Mouse (Mus musculus): ENCODE data around the gene Ifnar2. TPM values are rescaled to one million over a fixed set of nuclear protein-coding genes. Genes with fewer than 3 reads are reported as not detected.

Ifnar2 gene
- polyA plus RNA-seq, 1 experiment from 2014 or later: 35.4 TPM

DNA sequence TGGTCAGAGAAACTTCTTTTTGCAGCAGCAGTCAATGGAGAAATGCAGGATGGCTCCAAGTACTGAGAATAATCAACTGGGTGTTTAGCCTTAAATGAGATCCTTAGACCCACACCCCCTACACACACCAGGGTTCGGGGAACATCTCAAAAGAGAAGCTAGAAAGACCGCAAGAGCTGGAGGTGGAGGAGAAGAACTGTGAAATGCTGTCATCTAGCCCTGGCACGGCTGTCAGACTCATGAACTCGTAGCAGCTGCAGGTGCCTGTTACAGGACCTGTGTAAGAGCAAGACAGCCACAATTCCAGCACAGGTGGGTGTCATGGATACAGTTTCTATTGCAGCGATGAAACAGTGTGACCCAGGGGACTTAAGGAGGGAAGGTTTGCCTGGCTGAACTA is 18.9 kb upstream of the Ifnar2 start:
- ATAC-seq: no peak
- Histone ChIP-seq H3K9ac (ENCODE audit: low read depth, low read length) (no peak overlapping the region), H3K4me2 (ENCODE audit: low read length) (no peak overlapping the region), H3K4me3 (ENCODE audit: low read depth, low read length) (no peak overlapping the region), H3K27ac (ENCODE audit: low read length) (no peak overlapping the region), H3K36me3 (ENCODE audit: control insufficient read depth, insufficient read depth, low read length) (no peaks in the 10 kb centered on the region), H3K9me3 (replicated peaks; ENCODE audit: control insufficient read depth, low read length, poor library complexity, severe bottlenecking) (no peaks in the 10 kb centered on the region), H3K4me1 (ENCODE audit: control insufficient read depth, insufficient read depth, low read length) (no peaks in the 10 kb centered on the region; the same call in 1 of the 2 replicates), H3K27me3 (ENCODE audit: control insufficient read depth, insufficient read depth, low read depth, low read length) (peaks cover 25% of the 10 kb centered on the region)
- WGBS: 83% methylated on average over 5 of the region's 5 CpGs

DNA sequence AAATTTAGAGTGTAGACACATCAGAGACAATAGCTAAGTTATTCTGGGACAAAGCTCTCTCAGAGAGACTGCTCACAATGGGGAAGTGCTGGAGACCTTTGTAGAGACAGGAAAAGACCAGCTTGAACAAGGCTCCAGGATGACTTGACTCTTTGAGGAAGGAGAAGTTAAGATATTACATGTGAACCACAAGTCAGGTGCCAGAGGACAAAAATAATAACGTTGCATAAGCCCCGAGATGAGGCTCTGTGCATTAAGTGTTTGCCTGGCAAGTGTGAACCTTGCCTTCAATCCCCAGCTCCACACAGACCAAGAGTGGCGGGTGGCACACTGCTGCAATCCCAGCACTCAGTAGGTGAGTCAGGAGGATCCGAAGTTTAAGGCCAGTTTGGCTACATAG is 18.0 kb upstream of the Ifnar2 start:
- no peaks in the 10 kb centered on the region for H3K36me3 ChIP-seq (ENCODE audit: control insufficient read depth, insufficient read depth, low read length)
- H3K4me3 ChIP-seq (ENCODE audit: low read depth, low read length): no peak overlapping the region
- no peak for ATAC-seq
- H3K4me1 ChIP-seq (ENCODE audit: control insufficient read depth, insufficient read depth, low read length): no peaks in the 10 kb centered on the region
- no peaks in the 10 kb centered on the region for H3K9me3 ChIP-seq (replicated peaks; ENCODE audit: control insufficient read depth, low read length, poor library complexity, severe bottlenecking)
- H3K27me3 ChIP-seq (ENCODE audit: control insufficient read depth, insufficient read depth, low read depth, low read length): peaks cover 25% of the 10 kb centered on the region
- WGBS: 81% methylated on average over 4 of the region's 4 CpGs
- no peak overlapping the region for H3K9ac ChIP-seq (ENCODE audit: low read depth, low read length)
- H3K4me2 ChIP-seq (ENCODE audit: low read length): no peak overlapping the region
- no peak overlapping the region for H3K27ac ChIP-seq (ENCODE audit: low read length)

DNA sequence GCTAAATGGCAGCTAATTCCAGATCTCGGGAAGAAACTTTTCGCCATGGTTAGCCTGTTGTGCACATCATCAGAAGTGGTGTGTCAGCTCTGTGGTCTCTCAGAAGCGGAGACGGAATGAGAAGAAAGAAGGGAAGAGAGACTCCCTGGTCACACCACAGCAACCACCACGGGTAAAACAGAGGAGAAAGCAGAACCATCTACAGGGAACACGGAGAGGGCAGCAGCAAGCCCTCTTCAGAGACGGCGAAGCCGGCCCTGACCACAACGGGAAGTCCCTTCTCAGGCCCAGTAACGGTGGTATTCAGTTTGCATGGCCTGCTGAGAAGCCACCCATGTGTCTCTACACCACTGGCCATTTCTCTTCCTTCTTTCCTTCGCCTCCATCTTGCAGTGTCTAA is 17.4 kb upstream of the Ifnar2 start:
- no peak overlapping the region for H3K27ac ChIP-seq (ENCODE audit: low read length)
- WGBS: 78% methylated on average over 12 of the region's 12 CpGs
- H3K9me3 ChIP-seq (replicated peaks; ENCODE audit: control insufficient read depth, low read length, poor library complexity, severe bottlenecking): no peaks in the 10 kb centered on the region
- no peak for ATAC-seq
- no peak overlapping the region for H3K9ac ChIP-seq (ENCODE audit: low read depth, low read length)
- H3K27me3 ChIP-seq (ENCODE audit: control insufficient read depth, insufficient read depth, low read depth, low read length): peaks cover 25% of the 10 kb centered on the region
- no peak overlapping the region for H3K4me2 ChIP-seq (ENCODE audit: low read length)
- no peaks in the 10 kb centered on the region for H3K4me1 ChIP-seq (ENCODE audit: control insufficient read depth, insufficient read depth, low read length)
- H3K4me3 ChIP-seq (ENCODE audit: low read depth, low read length): no peak overlapping the region
- H3K36me3 ChIP-seq (ENCODE audit: control insufficient read depth, insufficient read depth, low read length): no peaks in the 10 kb centered on the region

DNA sequence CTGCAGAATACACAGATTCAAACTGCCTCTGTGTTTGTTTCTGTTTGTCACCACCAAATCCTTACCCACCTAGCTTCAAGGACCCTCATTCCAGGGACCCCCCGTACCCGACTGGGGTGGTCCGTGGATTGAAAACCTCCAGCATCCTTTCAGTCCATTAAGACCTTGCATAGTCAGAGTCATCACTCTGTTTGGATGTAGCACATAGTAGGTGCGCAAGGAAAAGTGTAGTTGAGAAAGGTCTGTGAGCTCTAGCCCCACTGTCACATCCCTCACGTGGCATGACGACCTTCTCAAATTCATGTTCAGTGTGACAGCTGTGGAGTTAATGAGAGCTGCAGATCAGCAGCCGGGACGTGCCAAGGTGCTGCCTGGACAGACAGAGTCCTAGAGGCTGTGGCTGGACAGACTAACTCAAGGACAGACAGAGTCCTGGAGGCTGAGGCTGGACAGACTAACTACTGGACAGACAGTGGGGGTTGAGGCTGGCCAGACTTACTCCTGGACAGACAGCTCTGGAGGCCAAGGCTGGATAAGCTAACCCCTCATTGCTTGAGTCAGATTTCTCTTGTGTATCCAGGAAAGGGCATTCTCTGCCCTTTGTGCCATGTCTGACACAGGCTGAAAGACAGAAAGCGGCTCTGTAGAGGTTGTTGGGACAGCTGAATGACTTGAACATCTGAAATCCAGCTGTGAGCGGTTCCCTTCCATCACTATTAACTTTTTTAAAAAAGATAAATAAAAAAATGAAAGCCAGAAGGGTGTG is 15.6 kb upstream of the Ifnar2 start:
- no peak overlapping the region for H3K9ac ChIP-seq (ENCODE audit: low read depth, low read length)
- 76% methylated on average over 10 of the region's 10 CpGs for WGBS
- H3K27ac ChIP-seq (ENCODE audit: low read length): no peak overlapping the region

DNA sequence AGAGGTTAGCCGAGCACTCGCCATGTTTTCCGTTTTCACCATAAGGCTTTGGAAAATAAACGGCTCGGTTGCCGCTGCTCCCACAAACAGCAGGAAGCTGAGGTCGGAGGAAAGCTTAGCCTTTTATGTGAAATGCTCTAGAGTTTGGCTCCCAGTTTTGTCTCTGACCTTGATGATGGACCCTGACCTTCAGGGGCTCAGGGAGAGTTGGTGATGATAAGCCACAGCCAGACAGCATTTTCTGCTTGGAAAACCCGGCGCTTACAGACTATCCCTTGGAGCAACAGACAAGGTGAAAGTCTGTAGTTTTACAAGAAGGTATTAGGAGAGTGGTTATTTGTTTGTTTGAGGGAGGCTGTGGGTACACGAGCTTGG is 15.1 kb upstream of the Ifnar2 start:
- Histone ChIP-seq H3K27ac (ENCODE audit: low read length) (no peak overlapping the region), H3K4me2 (ENCODE audit: low read length) (no peak overlapping the region), H3K4me3 (ENCODE audit: low read depth, low read length) (no peak overlapping the region), H3K4me1 (ENCODE audit: control insufficient read depth, insufficient read depth, low read length) (no peaks in the 10 kb centered on the region; the same call in 1 of the 2 replicates), H3K9ac (ENCODE audit: low read depth, low read length) (no peak overlapping the region), H3K9me3 (replicated peaks; ENCODE audit: control insufficient read depth, low read length, poor library complexity, severe bottlenecking) (no peaks in the 10 kb centered on the region), H3K36me3 (ENCODE audit: control insufficient read depth, insufficient read depth, low read length) (no peaks in the 10 kb centered on the region), H3K27me3 (ENCODE audit: control insufficient read depth, insufficient read depth, low read depth, low read length) (peaks cover 17% of the 10 kb centered on the region)
- no peak for ATAC-seq
- 60% methylated on average over 10 of the region's 10 CpGs for WGBS

More for the DNA sequence above, 15.6 kb upstream of the Ifnar2 start:
- no peak overlapping the region for H3K4me3 ChIP-seq (ENCODE audit: low read depth, low read length)
- H3K4me2 ChIP-seq (ENCODE audit: low read length): no peak overlapping the region
- H3K9me3 ChIP-seq (replicated peaks; ENCODE audit: control insufficient read depth, low read length, poor library complexity, severe bottlenecking): no peaks in the 10 kb centered on the region
- no peak for ATAC-seq
- H3K4me1 ChIP-seq (ENCODE audit: control insufficient read depth, insufficient read depth, low read length): no peaks in the 10 kb centered on the region; the same call in 1 of the 2 replicates
- no peaks in the 10 kb centered on the region for H3K36me3 ChIP-seq (ENCODE audit: control insufficient read depth, insufficient read depth, low read length)
- peaks cover 17% of the 10 kb centered on the region for H3K27me3 ChIP-seq (ENCODE audit: control insufficient read depth, insufficient read depth, low read depth, low read length)

DNA sequence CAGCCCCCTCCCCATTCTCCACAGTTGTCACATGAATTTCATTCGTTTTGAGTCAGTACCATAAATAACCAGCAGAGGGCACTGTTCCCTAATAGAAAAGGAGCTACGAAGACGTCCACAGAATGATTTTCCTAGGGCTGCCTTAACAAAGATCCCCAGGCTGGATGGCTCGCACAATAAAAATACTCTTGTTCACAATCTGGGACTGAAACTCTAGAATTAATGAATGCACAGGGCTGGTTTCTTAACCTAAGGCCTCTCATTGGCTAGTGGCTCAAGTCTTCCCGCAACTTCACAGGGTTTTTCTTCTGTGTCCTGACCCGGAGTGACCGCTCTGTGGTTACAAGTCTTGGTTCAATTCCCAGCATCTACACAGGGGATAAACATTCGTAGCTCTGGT is 14.0 kb upstream of the Ifnar2 start:
- H3K4me2 ChIP-seq (ENCODE audit: low read length): no peak overlapping the region
- H3K27ac ChIP-seq (ENCODE audit: low read length): peak overlapping the region; percentile 10; the same call in 1 of the 2 replicates
- WGBS: 36% methylated on average over 8 of the region's 8 CpGs
- no peak overlapping the region for H3K9ac ChIP-seq (ENCODE audit: low read depth, low read length)
- no peaks in the 10 kb centered on the region for H3K9me3 ChIP-seq (replicated peaks; ENCODE audit: control insufficient read depth, low read length, poor library complexity, severe bottlenecking)
- H3K36me3 ChIP-seq (ENCODE audit: control insufficient read depth, insufficient read depth, low read length): no peaks in the 10 kb centered on the region
- no peaks in the 10 kb centered on the region; the same call in 1 of the 2 replicates for H3K4me1 ChIP-seq (ENCODE audit: control insufficient read depth, insufficient read depth, low read length)
- H3K4me3 ChIP-seq (ENCODE audit: low read depth, low read length): no peak overlapping the region
- H3K27me3 ChIP-seq (ENCODE audit: control insufficient read depth, insufficient read depth, low read depth, low read length): peaks cover 12% of the 10 kb centered on the region
- no peak for ATAC-seq

DNA sequence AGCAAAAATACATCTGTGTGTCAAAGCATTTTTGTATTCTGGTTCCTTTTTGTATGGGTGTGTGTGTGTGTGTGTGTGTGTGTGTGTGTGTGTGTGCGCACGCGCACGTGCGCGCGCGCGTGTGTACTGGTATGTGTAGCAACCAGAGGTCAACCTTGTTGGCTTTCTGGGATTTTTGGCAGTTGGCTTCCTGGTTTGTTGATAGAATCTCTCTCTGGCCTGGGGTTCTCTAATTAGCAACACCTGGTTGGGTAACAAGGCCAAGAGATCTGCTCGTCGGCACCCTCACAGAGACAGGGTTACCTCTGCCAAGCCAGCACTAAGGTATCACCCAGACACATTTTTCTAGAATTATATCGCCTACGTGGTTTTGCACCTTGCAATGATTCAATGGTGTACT is 13.1 kb upstream of the Ifnar2 start:
- H3K27ac ChIP-seq (ENCODE audit: low read length): no peak overlapping the region
- no peak overlapping the region for H3K9ac ChIP-seq (ENCODE audit: low read depth, low read length)
- ATAC-seq: no peak
- H3K4me1 ChIP-seq (ENCODE audit: control insufficient read depth, insufficient read depth, low read length): no peaks in the 10 kb centered on the region; the same call in 1 of the 2 replicates
- peaks cover 8% of the 10 kb centered on the region; the same call in 1 of the 2 replicates for H3K27me3 ChIP-seq (ENCODE audit: control insufficient read depth, insufficient read depth, low read depth, low read length)
- WGBS: 89% methylated on average over 13 of the region's 13 CpGs
- no peak overlapping the region for H3K4me3 ChIP-seq (ENCODE audit: low read depth, low read length)
- H3K9me3 ChIP-seq (replicated peaks; ENCODE audit: control insufficient read depth, low read length, poor library complexity, severe bottlenecking): no peaks in the 10 kb centered on the region
- no peak overlapping the region for H3K4me2 ChIP-seq (ENCODE audit: low read length)
- H3K36me3 ChIP-seq (ENCODE audit: control insufficient read depth, insufficient read depth, low read length): no peaks in the 10 kb centered on the region

DNA sequence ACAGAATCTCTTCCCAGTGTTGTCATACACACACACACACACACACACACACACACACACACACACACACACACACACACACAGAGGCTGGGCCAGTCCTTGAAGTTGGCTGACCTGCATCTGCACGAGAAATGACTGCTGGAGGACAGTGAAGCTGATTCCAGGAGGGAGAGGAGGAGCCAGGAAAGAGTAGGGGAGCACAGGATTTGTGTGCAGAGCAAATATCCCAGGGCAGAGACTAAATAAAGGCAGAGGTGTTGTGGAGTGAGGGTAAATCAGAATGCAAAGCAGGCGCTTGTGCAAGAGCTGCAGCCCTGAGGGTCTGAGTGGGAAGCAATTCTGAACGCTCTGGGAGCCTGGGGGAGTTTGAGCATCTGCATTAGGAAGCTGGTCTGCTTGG is 12.4 kb upstream of the Ifnar2 start:
- Histone ChIP-seq H3K4me1 (ENCODE audit: control insufficient read depth, insufficient read depth, low read length) (no peaks in the 10 kb centered on the region; the same call in 1 of the 2 replicates), H3K36me3 (ENCODE audit: control insufficient read depth, insufficient read depth, low read length) (no peaks in the 10 kb centered on the region), H3K4me3 (ENCODE audit: low read depth, low read length) (no peak overlapping the region), H3K27ac (ENCODE audit: low read length) (no peak overlapping the region), H3K9ac (ENCODE audit: low read depth, low read length) (no peak overlapping the region), H3K9me3 (replicated peaks; ENCODE audit: control insufficient read depth, low read length, poor library complexity, severe bottlenecking) (no peaks in the 10 kb centered on the region), H3K4me2 (ENCODE audit: low read length) (no peak overlapping the region), H3K27me3 (ENCODE audit: control insufficient read depth, insufficient read depth, low read depth, low read length) (peaks cover 8% of the 10 kb centered on the region; the same call in 1 of the 2 replicates)
- ATAC-seq: no peak
- WGBS: 50% methylated on average over 3 of the region's 3 CpGs

DNA sequence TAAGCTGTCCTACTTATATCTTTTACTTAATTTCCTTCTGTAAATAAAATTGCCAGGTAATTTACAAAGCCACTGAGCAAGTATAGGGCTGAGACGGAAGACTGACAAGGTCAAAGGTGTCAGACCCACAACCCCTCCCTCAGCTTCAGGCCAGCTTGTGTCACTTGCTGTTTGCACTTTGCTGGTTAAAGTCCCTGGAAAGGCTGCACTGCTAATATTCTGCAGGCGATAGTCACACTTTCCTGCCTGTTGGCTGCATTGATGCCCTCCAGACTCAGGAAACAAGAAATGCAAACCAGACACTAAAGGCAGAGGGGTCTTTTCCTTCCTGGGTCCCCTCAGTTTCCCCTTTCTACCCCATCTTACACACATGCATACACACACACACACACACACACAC is 10.6 kb upstream of the Ifnar2 start:
- 79% methylated on average over 2 of the region's 2 CpGs for WGBS
- peaks cover 6% of the 10 kb centered on the region; the same call in 1 of the 2 replicates for H3K27me3 ChIP-seq (ENCODE audit: control insufficient read depth, insufficient read depth, low read depth, low read length)
- H3K4me1 ChIP-seq (ENCODE audit: control insufficient read depth, insufficient read depth, low read length): no peaks in the 10 kb centered on the region; the same call in 1 of the 2 replicates
- no peaks in the 10 kb centered on the region for H3K36me3 ChIP-seq (ENCODE audit: control insufficient read depth, insufficient read depth, low read length)
- no peak for ATAC-seq
- H3K27ac ChIP-seq (ENCODE audit: low read length): no peak overlapping the region
- H3K4me3 ChIP-seq (ENCODE audit: low read depth, low read length): no peak overlapping the region
- H3K4me2 ChIP-seq (ENCODE audit: low read length): no peak overlapping the region
- no peak overlapping the region for H3K9ac ChIP-seq (ENCODE audit: low read depth, low read length)
- no peaks in the 10 kb centered on the region for H3K9me3 ChIP-seq (replicated peaks; ENCODE audit: control insufficient read depth, low read length, poor library complexity, severe bottlenecking)

All from midbrain, embryonic 16.5 days (tissue).